Mouse (Mus musculus): ENCODE results near the gene Cacna1a.
A peak's percentile ranks its signal among the peaks of the same experiment; 100 is the strongest.

Cacna1a gene

GRCm38 (mm10) chr8:84689091-84689915 is 301.1 kb downstream of the Cacna1a start:
- DNase-seq (ENCODE audit: low spot score), result peak; percentile 93
